Mouse (Mus musculus) spleen, adult 2 months (tissue): ENCODE results near the gene Gpr19. TPM values are rescaled to one million over a fixed set of nuclear protein-coding genes. Genes with fewer than 3 reads are reported as not detected.

Source experiments
- DNase-seq, 2 experiments: peaks; one replicate each; pipeline versions ENCODE4 v3.0.0 to v3.0.0-alpha.2; 2012 to 2021; ENCODE audit warnings: low spot score in 2 of 2, low read depth in 1 of 2
- H3K27ac ChIP-seq: fragments of 200-500 bp; 2 replicates; pipeline ENCODE4 v1.5.1; 2012; ENCODE audit warnings: low read length, inconsistent platforms; ENCODE audit not compliant: insufficient read depth
- H3K27me3 ChIP-seq: fragments of 200-500 bp; 2 replicates; pipeline ENCODE4 v1.6.1; 2012; ENCODE audit warnings: mild to moderate bottlenecking, moderate library complexity, low read length, inconsistent platforms; ENCODE audit not compliant: control insufficient read depth, insufficient read depth
- H3K36me3 ChIP-seq: fragments of 200-500 bp; 2 replicates; pipeline ENCODE4 v1.6.1; 2012; ENCODE audit warnings: mild to moderate bottlenecking, low read length, inconsistent platforms; ENCODE audit not compliant: control insufficient read depth, insufficient read depth
- H3K4me1 ChIP-seq: fragments of 200-500 bp; 2 replicates; pipeline ENCODE4 v1.6.1; 2011; ENCODE audit warnings: inconsistent platforms; ENCODE audit not compliant: control insufficient read depth, insufficient read depth, insufficient read length
- H3K4me3 ChIP-seq: fragments of 200-500 bp; 2 replicates; pipeline ENCODE4 v1.5.1; 2011; ENCODE audit warnings: mild to moderate bottlenecking, inconsistent platforms; ENCODE audit not compliant: insufficient read depth, insufficient read length; ENCODE audit errors: extremely low read depth
- CTCF ChIP-seq: fragments of 200-500 bp; IDR thresholded peaks from 2 replicates; pipeline ENCODE4 v1.5.1; 2011; ENCODE audit warnings: mild to moderate bottlenecking, inconsistent platforms; ENCODE audit not compliant: insufficient read depth, insufficient read length, insufficient replicate concordance; ENCODE audit errors: extremely low read depth
- POLR2A ChIP-seq: fragments of 200-500 bp; IDR thresholded peaks from 2 replicates; pipeline ENCODE4 v1.6.1; 2011; ENCODE audit warnings: low read depth, low read length, inconsistent platforms
- WGBS: fragments of 180-500 bp; shearing (Covaris S2); methylation state at CpG from one replicate; pipeline ENCODE4 v1.1.7; 2018; 5-methylcytosine and 5-hydroxymethylcytosine counted together
- polyA plus RNA-seq: library from polyadenylated mRNA; depleted of rRNA; stranded (reverse); fragments of >200 nt; gene quantifications from 2 replicates; pipeline ENCODE4 v1.2.3, GENCODE M21; 2012

Gpr19 gene
- polyA plus RNA-seq, 1 experiment: 6.4 TPM

GRCm38 (mm10) chr6:134928096-134928888 is 29.9 kb upstream of the Gpr19 start:
- DNase-seq: peak; percentile 81 to 88
- peaks cover 5% of the 10 kb centered on the region for H3K36me3 ChIP-seq
- no peak for TF ChIP-seq CTCF
- peak; percentile 61 for TF ChIP-seq POLR2A
- H3K27me3 ChIP-seq: no peaks in the 10 kb centered on the region
- H3K4me1 ChIP-seq: peaks cover 2% of the 10 kb centered on the region
- WGBS: under 1% methylated on average over 63 of the region's 63 CpGs
- H3K27ac ChIP-seq: peak overlapping the region; percentile 97
- H3K4me3 ChIP-seq: peak overlapping the region; percentile 64

- under 1% methylated on average over 13 of the region's 13 CpGs for WGBS
- Histone ChIP-seq H3K27me3 (no peaks in the 10 kb centered on the region), H3K4me1 (peaks cover 2% of the 10 kb centered on the region), H3K27ac (peak overlapping the region; percentile 97), H3K36me3 (peaks cover 7% of the 10 kb centered on the region), H3K4me3 (peak overlapping the region; percentile 64)
- DNase-seq: no peak
- TF ChIP-seq CTCF (no peak), POLR2A (no peak)
Measured at GRCm38 (mm10) chr6:134927595-134928095, 29.3 kb upstream of the Gpr19 start.

GRCm38 (mm10) chr6:134926803-134927594 is 28.6 kb upstream of the Gpr19 start:
- peak overlapping the region; percentile 64 for H3K4me3 ChIP-seq
- H3K36me3 ChIP-seq: peaks cover 11% of the 10 kb centered on the region
- no peak for TF ChIP-seq POLR2A
- no peak for TF ChIP-seq CTCF
- H3K27ac ChIP-seq: peak overlapping the region; percentile 97
- no peaks in the 10 kb centered on the region for H3K27me3 ChIP-seq
- peak in 1 of 2 experiments; percentile 61 for DNase-seq
- no peaks in the 10 kb centered on the region; the same call in 1 of the 2 replicates for H3K4me1 ChIP-seq
- WGBS: under 1% methylated on average over 63 of the region's 63 CpGs

- no peak for DNase-seq
- H3K36me3 ChIP-seq: peaks cover 13% of the 10 kb centered on the region
- WGBS: 20% methylated on average over 3 of the region's 3 CpGs
- peak overlapping the region; percentile 97 for H3K27ac ChIP-seq
- H3K4me1 ChIP-seq: no peaks in the 10 kb centered on the region; the same call in 1 of the 2 replicates
- TF ChIP-seq CTCF (no peak), POLR2A (no peak)
- peak overlapping the region; percentile 64 for H3K4me3 ChIP-seq
- no peaks in the 10 kb centered on the region for H3K27me3 ChIP-seq
Measured at GRCm38 (mm10) chr6:134926338-134926705, 27.9 kb upstream of the Gpr19 start.

- TF ChIP-seq CTCF: no peak
- no peak for TF ChIP-seq POLR2A
- Histone ChIP-seq H3K4me1 (no peaks in the 10 kb centered on the region; the same call in 1 of the 2 replicates), H3K4me3 (no peak overlapping the region), H3K36me3 (peaks cover 13% of the 10 kb centered on the region), H3K27me3 (no peaks in the 10 kb centered on the region), H3K27ac (no peak overlapping the region)
- WGBS: 31% methylated on average over 4 of the region's 4 CpGs
- no peak for DNase-seq
Measured at GRCm38 (mm10) chr6:134925673-134926337, 27.4 kb upstream of the Gpr19 start.

- no peak for DNase-seq
- Histone ChIP-seq H3K4me3 (no peak overlapping the region; the same call in 1 of the 2 replicates), H3K36me3 (peaks cover 13% of the 10 kb centered on the region), H3K27ac (no peak overlapping the region), H3K27me3 (no peaks in the 10 kb centered on the region), H3K4me1 (no peaks in the 10 kb centered on the region; the same call in 1 of the 2 replicates)
- no peak for TF ChIP-seq CTCF
- no peak for TF ChIP-seq POLR2A
- WGBS: 58% methylated on average over 3 of the region's 3 CpGs
Measured at GRCm38 (mm10) chr6:134924262-134924661, 25.9 kb upstream of the Gpr19 start.
